Mouse (Mus musculus): ENCODE data around the gene Naa16. TPM values are rescaled to one million over a fixed set of nuclear protein-coding genes. Genes with fewer than 3 reads are reported as not detected.

Gene Naa16
- polyA plus RNA-seq, 1 experiment: 2.1 TPM

DNA sequence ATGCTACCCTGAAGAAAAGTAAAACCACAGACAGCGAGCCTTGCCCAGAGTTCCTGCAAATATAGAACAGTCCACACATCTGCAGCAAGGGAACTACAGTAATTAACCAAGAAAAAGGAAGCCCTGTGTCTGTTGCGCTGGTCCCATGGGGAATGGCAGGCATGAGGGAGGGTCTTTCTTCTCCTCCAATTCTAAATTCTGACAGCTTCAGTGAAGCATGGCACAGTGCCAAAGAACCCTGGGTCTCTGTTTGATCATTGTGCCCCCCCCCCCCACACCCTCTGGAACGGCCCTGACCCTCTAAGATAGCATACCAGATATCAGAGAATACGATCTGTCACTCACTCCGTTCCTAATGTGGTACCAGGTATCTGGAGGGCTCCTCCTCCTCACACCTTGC, 93.7 kb downstream of the Naa16 start:
- H3K4me1 ChIP-seq (ENCODE audit: control insufficient read depth, insufficient read depth, low read length): peaks cover 15% of the 10 kb centered on the region
- TF ChIP-seq POLR2A (IDR thresholded peaks at IDR 0.05; ENCODE audit: control insufficient read depth, low read depth, low read length) (no peak), CTCF (IDR thresholded peaks at IDR 0.05; ENCODE audit: control insufficient read depth, insufficient read depth, insufficient replicate concordance, low read depth, low read length) (no peak)
- H3K27me3 ChIP-seq (ENCODE audit: control insufficient read depth, insufficient read depth, low read length): peaks cover 4% of the 10 kb centered on the region; the same call in 1 of the 2 replicates
- H3K27ac ChIP-seq (ENCODE audit: control insufficient read depth, insufficient read depth, low read depth, low read length): no peak overlapping the region
- no peak overlapping the region for H3K4me3 ChIP-seq (ENCODE audit: control insufficient read depth, low read depth, low read length)
- H3K36me3 ChIP-seq (ENCODE audit: control insufficient read depth, insufficient read depth, low read length): no peaks in the 10 kb centered on the region

GRCm38 (mm10) chr14:79296201-79296600, 94.4 kb downstream of the Naa16 start:
- H3K4me1 ChIP-seq (ENCODE audit: control insufficient read depth, insufficient read depth, low read length): peaks cover 11% of the 10 kb centered on the region
- H3K27me3 ChIP-seq (ENCODE audit: control insufficient read depth, insufficient read depth, low read length): peaks cover under 1% of the 10 kb centered on the region; the same call in 1 of the 2 replicates
- H3K27ac ChIP-seq (ENCODE audit: control insufficient read depth, insufficient read depth, low read depth, low read length): no peak overlapping the region
- TF ChIP-seq CTCF (IDR thresholded peaks at IDR 0.05; ENCODE audit: control insufficient read depth, insufficient read depth, insufficient replicate concordance, low read depth, low read length): no peak
- no peak for TF ChIP-seq POLR2A (IDR thresholded peaks at IDR 0.05; ENCODE audit: control insufficient read depth, low read depth, low read length)
- no peaks in the 10 kb centered on the region for H3K36me3 ChIP-seq (ENCODE audit: control insufficient read depth, insufficient read depth, low read length)
- no peak overlapping the region for H3K4me3 ChIP-seq (ENCODE audit: control insufficient read depth, low read depth, low read length)

DNA sequence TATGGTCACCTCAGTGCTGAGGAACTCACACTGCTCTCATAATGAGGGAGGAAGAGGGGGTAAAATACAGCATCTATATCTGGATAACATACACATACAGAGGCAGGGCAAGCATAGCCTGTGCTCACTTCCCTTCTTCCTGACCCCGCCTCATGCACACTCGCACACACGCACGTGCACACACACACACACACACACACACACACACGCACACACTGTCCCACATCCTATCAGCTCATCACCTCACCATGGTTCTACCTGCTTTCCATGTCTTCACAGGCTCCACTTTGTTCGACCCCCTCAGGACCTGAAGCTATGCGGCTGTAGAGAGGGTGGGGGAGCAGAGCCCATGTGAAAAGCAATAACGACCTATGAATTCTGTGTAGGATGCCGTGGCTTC, 95.0 kb downstream of the Naa16 start:
- Histone ChIP-seq H3K4me1 (ENCODE audit: control insufficient read depth, insufficient read depth, low read length) (peaks cover 4% of the 10 kb centered on the region), H3K36me3 (ENCODE audit: control insufficient read depth, insufficient read depth, low read length) (no peaks in the 10 kb centered on the region), H3K27me3 (ENCODE audit: control insufficient read depth, insufficient read depth, low read length) (no peaks in the 10 kb centered on the region), H3K27ac (ENCODE audit: control insufficient read depth, insufficient read depth, low read depth, low read length) (no peak overlapping the region), H3K4me3 (ENCODE audit: control insufficient read depth, low read depth, low read length) (no peak overlapping the region)
- no peak for TF ChIP-seq POLR2A (IDR thresholded peaks at IDR 0.05; ENCODE audit: control insufficient read depth, low read depth, low read length)
- no peak for TF ChIP-seq CTCF (IDR thresholded peaks at IDR 0.05; ENCODE audit: control insufficient read depth, insufficient read depth, insufficient replicate concordance, low read depth, low read length)

- H3K4me1 ChIP-seq (ENCODE audit: control insufficient read depth, insufficient read depth, low read length): peaks cover 6% of the 10 kb centered on the region
- no peaks in the 10 kb centered on the region for H3K36me3 ChIP-seq (ENCODE audit: control insufficient read depth, insufficient read depth, low read length)
- TF ChIP-seq CTCF (IDR thresholded peaks at IDR 0.05; ENCODE audit: control insufficient read depth, insufficient read depth, insufficient replicate concordance, low read depth, low read length) (no peak), POLR2A (IDR thresholded peaks at IDR 0.05; ENCODE audit: control insufficient read depth, low read depth, low read length) (no peak)
- H3K4me3 ChIP-seq (ENCODE audit: control insufficient read depth, low read depth, low read length): no peak overlapping the region
- no peak overlapping the region for H3K27ac ChIP-seq (ENCODE audit: control insufficient read depth, insufficient read depth, low read depth, low read length)
- no peaks in the 10 kb centered on the region for H3K27me3 ChIP-seq (ENCODE audit: control insufficient read depth, insufficient read depth, low read length)
Measured at GRCm38 (mm10) chr14:79294950-79295349, 95.6 kb downstream of the Naa16 start.

DNA sequence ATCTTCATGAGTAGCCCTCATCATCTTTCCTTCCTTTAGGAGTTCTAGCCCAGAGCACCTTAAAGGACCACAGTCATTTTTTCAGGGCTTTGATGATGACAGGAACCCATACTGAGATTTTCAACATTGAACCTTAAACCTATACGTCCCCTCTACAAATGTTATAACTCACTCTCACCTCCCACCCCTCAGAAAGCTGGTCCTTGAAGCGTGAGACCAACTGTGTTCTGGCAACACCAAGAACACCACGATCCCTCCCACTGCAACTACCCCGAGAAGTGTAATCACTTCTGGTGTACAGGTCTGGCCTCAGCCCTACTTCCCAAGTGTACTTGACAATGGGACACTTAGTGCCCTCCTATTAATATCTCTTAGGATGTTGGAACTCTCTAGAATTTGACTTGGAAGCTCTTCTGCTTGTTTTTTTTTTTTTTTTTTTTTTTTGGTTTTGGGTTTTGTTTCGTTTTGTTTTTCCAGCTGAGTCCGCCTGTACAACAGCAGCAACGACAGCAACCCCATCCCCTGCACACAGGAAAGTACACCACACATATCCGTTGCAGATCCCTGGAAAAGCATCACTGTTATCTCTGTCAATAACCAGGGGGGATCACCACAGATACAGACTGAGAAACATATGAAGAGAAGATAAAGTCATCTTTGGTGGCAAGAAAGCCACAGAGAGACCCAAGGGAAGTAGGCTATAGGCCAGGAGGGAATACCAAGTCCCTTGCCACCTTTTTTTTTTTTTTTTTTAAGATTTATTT, 96.3 kb downstream of the Naa16 start:
- Histone ChIP-seq H3K27ac (ENCODE audit: control insufficient read depth, insufficient read depth, low read depth, low read length) (peak overlapping the region; percentile 49), H3K27me3 (ENCODE audit: control insufficient read depth, insufficient read depth, low read length) (no peaks in the 10 kb centered on the region), H3K4me3 (ENCODE audit: control insufficient read depth, low read depth, low read length) (no peak overlapping the region), H3K4me1 (ENCODE audit: control insufficient read depth, insufficient read depth, low read length) (peaks cover 4% of the 10 kb centered on the region), H3K36me3 (ENCODE audit: control insufficient read depth, insufficient read depth, low read length) (no peaks in the 10 kb centered on the region)
- TF ChIP-seq CTCF (IDR thresholded peaks at IDR 0.05; ENCODE audit: control insufficient read depth, insufficient read depth, insufficient replicate concordance, low read depth, low read length): no peak
- TF ChIP-seq POLR2A (IDR thresholded peaks at IDR 0.05; ENCODE audit: control insufficient read depth, low read depth, low read length): no peak

GRCm38 (mm10) chr14:79293119-79293780, 97.3 kb downstream of the Naa16 start:
- no peaks in the 10 kb centered on the region for H3K36me3 ChIP-seq (ENCODE audit: control insufficient read depth, insufficient read depth, low read length)
- TF ChIP-seq POLR2A (IDR thresholded peaks at IDR 0.05; ENCODE audit: control insufficient read depth, low read depth, low read length) (no peak), CTCF (IDR thresholded peaks at IDR 0.05; ENCODE audit: control insufficient read depth, insufficient read depth, insufficient replicate concordance, low read depth, low read length) (no peak)
- no peaks in the 10 kb centered on the region for H3K27me3 ChIP-seq (ENCODE audit: control insufficient read depth, insufficient read depth, low read length)
- H3K27ac ChIP-seq (ENCODE audit: control insufficient read depth, insufficient read depth, low read depth, low read length): peak overlapping the region; percentile 15
- no peak overlapping the region for H3K4me3 ChIP-seq (ENCODE audit: control insufficient read depth, low read depth, low read length)
- H3K4me1 ChIP-seq (ENCODE audit: control insufficient read depth, insufficient read depth, low read length): peaks cover 4% of the 10 kb centered on the region

GRCm38 (mm10) chr14:79291629-79292028, 98.9 kb downstream of the Naa16 start:
- Histone ChIP-seq H3K27me3 (ENCODE audit: control insufficient read depth, insufficient read depth, low read length) (no peaks in the 10 kb centered on the region), H3K36me3 (ENCODE audit: control insufficient read depth, insufficient read depth, low read length) (no peaks in the 10 kb centered on the region), H3K4me1 (ENCODE audit: control insufficient read depth, insufficient read depth, low read length) (peaks cover 4% of the 10 kb centered on the region), H3K27ac (ENCODE audit: control insufficient read depth, insufficient read depth, low read depth, low read length) (no peak overlapping the region), H3K4me3 (ENCODE audit: control insufficient read depth, low read depth, low read length) (no peak overlapping the region)
- TF ChIP-seq CTCF (IDR thresholded peaks at IDR 0.05; ENCODE audit: control insufficient read depth, insufficient read depth, insufficient replicate concordance, low read depth, low read length) (no peak), POLR2A (IDR thresholded peaks at IDR 0.05; ENCODE audit: control insufficient read depth, low read depth, low read length) (no peak)

All from testis, adult 2 months (tissue).